Mouse (Mus musculus) CH12.LX (cell line): ENCODE data around the gene Sytl1.

Experiments used
- MAFK ChIP-seq: IDR thresholded peaks from 2 replicates; pipeline ENCODE4 v1.6.1; 2011; ENCODE audit warnings: low read length, improper control_type of control experiment; ENCODE audit not compliant: insufficient replicate concordance
- POLR2A ChIP-seq: IDR thresholded peaks from 2 replicates; pipeline ENCODE4 v1.6.1; 2011; ENCODE audit warnings: low read depth, mild to moderate bottlenecking, improper control_type of control experiment, low read length

- TF ChIP-seq POLR2A, result no peak
- TF ChIP-seq MAFK, result no peak
These were observed 15.8 kb downstream of the Sytl1 start for GRCm38 (mm10) chr4:133247072-133247471.
